Mouse (Mus musculus) erythroblast, embryonic 14.5 days (primary cell): ENCODE data around the gene Atp5f1.

Experiments used
- GATA1 ChIP-seq: IDR thresholded peaks from 2 replicates; pipeline ENCODE4 v1.6.1; 2012; ENCODE audit warnings: low read length, inconsistent platforms, mixed read lengths
- TAL1 ChIP-seq: IDR thresholded peaks from 3 replicates; pipeline ENCODE4 v1.6.1; 2012; ENCODE audit warnings: low read length, inconsistent platforms, mixed read lengths

DNA sequence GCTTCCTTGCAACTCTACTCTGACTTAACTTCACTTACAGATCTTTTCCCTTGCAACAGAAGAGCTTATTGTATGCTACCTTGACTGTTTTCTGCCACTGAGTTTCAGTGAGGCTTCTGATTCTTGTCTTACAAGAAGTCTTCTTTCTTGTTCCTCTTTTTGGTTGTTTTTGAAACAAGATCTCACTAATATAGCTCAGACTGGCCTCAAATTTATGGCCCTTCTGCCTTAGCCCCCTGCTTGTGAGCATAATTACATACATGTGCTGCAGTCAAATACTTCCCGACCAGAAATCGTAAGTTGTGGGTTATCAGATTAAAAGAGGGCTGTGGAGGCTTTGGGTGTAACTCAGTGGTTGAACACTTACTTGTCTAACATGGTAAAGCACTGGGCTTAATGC lies 34.8 kb upstream of the Atp5f1 start:
- TF ChIP-seq TAL1, result no peak
- no peak for TF ChIP-seq GATA1
